Mouse (Mus musculus) ES-Bruce4 (cell line): Measurements from ENCODE around the gene Hist1h2ah. TPM values are rescaled to one million over a fixed set of nuclear protein-coding genes. Genes with fewer than 3 reads are reported as not detected.
A peak's percentile ranks its signal among the peaks of the same experiment; 100 is the strongest.

Source experiments
- H3K27ac ChIP-seq: 2 replicates; pipeline ENCODE4 v1.5.1; 2012; ENCODE audit warnings: low read length, inconsistent platforms; ENCODE audit not compliant: insufficient read depth
- H3K27me3 ChIP-seq: 2 replicates; pipeline ENCODE4 v1.6.1; 2012; ENCODE audit warnings: mild to moderate bottlenecking, low read length, inconsistent platforms; ENCODE audit not compliant: control insufficient read depth, poor library complexity, insufficient read depth, severe bottlenecking
- H3K36me3 ChIP-seq: 2 replicates; pipeline ENCODE4 v1.6.1; 2012; ENCODE audit warnings: inconsistent platforms, mild to moderate bottlenecking, low read length, moderate library complexity; ENCODE audit not compliant: control insufficient read depth, poor library complexity, insufficient read depth, severe bottlenecking
- H3K4me1 ChIP-seq: one replicate; pipeline ENCODE4 v1.8.1; 2011; ENCODE audit warnings: low read length; ENCODE audit not compliant: control insufficient read depth, insufficient read depth
- H3K4me3 ChIP-seq: 2 replicates; pipeline ENCODE4 v1.5.1; 2011; ENCODE audit warnings: low read depth, mild to moderate bottlenecking, low read length
- H3K9ac ChIP-seq: 2 replicates; pipeline ENCODE4 v1.6.1; 2012; ENCODE audit warnings: low read depth, mild to moderate bottlenecking, inconsistent platforms; ENCODE audit not compliant: poor library complexity, severe bottlenecking
- H3K9me3 ChIP-seq: replicated peaks from 2 replicates; pipeline ENCODE4 v1.6.1; 2012; ENCODE audit warnings: mild to moderate bottlenecking, low read length, inconsistent platforms; ENCODE audit not compliant: control insufficient read depth, poor library complexity, insufficient read depth, severe bottlenecking
- CTCF ChIP-seq: IDR thresholded peaks from one replicate; pipeline ENCODE4 v1.8.1; 2011; ENCODE audit warnings: low read depth, low read length
- EP300 ChIP-seq: IDR thresholded peaks from 2 replicates; pipeline ENCODE4 v1.6.1; 2011; ENCODE audit warnings: low read depth, low read length; ENCODE audit not compliant: insufficient read depth
- POLR2A ChIP-seq: IDR thresholded peaks from one replicate; pipeline ENCODE4 v1.8.1; 2011; ENCODE audit warnings: low read length; ENCODE audit not compliant: insufficient read depth
- polyA plus RNA-seq: library from polyadenylated mRNA; stranded (reverse); fragments of >200 nt; gene quantifications from 2 replicates; pipeline ENCODE4 v1.2.4, GENCODE M21; 2011; ENCODE audit warnings: low read depth; ENCODE audit not compliant: missing spikeins, insufficient read depth, insufficient read length

Hist1h2ah gene
- polyA plus RNA-seq, 1 experiment = 17.2 TPM

GRCm38 (mm10) chr13:22005605-22006333 is 29.6 kb downstream of the Hist1h2ah start:
- peak overlapping the region; percentile 69 for H3K9ac ChIP-seq
- H3K27me3 ChIP-seq = 0 out of 2 replicates have a peak, but pooled peaks cover 2% of the 10 kb centered on the region
- no peaks in the 10 kb centered on the region for H3K4me1 ChIP-seq
- no peak overlapping the region for H3K27ac ChIP-seq
- peak overlapping the region; percentile 94 for H3K4me3 ChIP-seq
- H3K9me3 ChIP-seq = no peaks in the 10 kb centered on the region
- TF ChIP-seq EP300 = no peak
- TF ChIP-seq CTCF = no peak
- TF ChIP-seq POLR2A = no peak
- H3K36me3 ChIP-seq = no peaks in the 10 kb centered on the region

GRCm38 (mm10) chr13:22001823-22002222 is 33.5 kb downstream of the Hist1h2ah start:
- TF ChIP-seq CTCF (no peak), POLR2A (no peak), EP300 (no peak)
- H3K4me1 ChIP-seq = no peaks in the 10 kb centered on the region
- H3K27ac ChIP-seq = no peak overlapping the region
- peaks cover 11% of the 10 kb centered on the region for H3K27me3 ChIP-seq
- no peaks in the 10 kb centered on the region for H3K9me3 ChIP-seq
- H3K36me3 ChIP-seq = no peaks in the 10 kb centered on the region
- H3K9ac ChIP-seq = no peak overlapping the region
- no peak overlapping the region for H3K4me3 ChIP-seq

DNA sequence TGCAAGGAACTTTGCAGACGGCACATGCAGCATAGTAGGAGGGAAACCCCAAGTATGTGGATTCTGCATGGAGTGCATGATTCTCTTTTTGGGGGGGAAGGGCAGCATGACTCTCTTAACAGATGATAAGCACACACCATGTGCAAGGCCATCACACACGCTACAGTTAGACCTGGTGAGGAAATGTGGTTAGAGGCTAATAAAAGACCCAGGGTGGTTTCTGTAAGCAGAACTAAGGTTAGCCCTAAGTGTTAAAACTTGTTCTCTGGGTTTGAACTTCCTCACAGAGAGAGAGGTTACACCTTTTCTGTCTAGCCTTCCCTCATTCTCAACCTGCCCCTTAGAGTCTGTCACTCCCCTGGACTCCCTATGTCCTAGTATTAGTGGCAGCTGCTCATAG is 34.0 kb downstream of the Hist1h2ah start:
- Histone ChIP-seq H3K27me3 (peaks cover 11% of the 10 kb centered on the region), H3K4me1 (no peaks in the 10 kb centered on the region), H3K27ac (no peak overlapping the region), H3K36me3 (no peaks in the 10 kb centered on the region), H3K9me3 (no peaks in the 10 kb centered on the region), H3K9ac (no peak overlapping the region), H3K4me3 (no peak overlapping the region)
- no peak for TF ChIP-seq EP300
- no peak for TF ChIP-seq POLR2A
- no peak for TF ChIP-seq CTCF

DNA sequence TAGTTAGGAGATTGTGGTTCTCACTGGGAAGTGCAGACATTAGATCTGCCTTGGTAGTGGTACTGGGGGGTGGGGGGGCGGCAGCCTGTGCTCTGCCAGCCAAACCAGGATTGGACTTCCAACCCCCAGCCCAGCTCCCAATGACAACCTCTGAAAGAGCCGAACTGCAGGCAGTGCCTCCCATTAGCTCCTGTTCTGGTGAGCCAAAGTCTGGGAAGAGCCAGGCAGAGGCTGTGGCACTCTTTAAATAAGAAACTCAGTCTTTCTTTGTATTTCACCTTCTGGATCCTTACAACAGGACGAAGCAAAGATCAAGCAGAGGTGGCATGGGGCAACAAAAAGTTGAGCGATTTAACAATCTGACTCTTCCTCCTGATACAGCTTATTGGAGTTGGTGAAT is 36.2 kb downstream of the Hist1h2ah start:
- H3K27me3 ChIP-seq = peaks cover 9% of the 10 kb centered on the region
- no peak overlapping the region for H3K9ac ChIP-seq
- H3K4me1 ChIP-seq = no peaks in the 10 kb centered on the region
- no peak overlapping the region for H3K27ac ChIP-seq
- H3K9me3 ChIP-seq = no peaks in the 10 kb centered on the region
- TF ChIP-seq EP300 = no peak
- no peak for TF ChIP-seq POLR2A
- TF ChIP-seq CTCF = no peak
- H3K4me3 ChIP-seq = no peak overlapping the region
- no peaks in the 10 kb centered on the region for H3K36me3 ChIP-seq

GRCm38 (mm10) chr13:21998412-21998811 is 37.0 kb downstream of the Hist1h2ah start:
- Histone ChIP-seq H3K9me3 (no peaks in the 10 kb centered on the region), H3K4me1 (no peaks in the 10 kb centered on the region), H3K9ac (no peak overlapping the region), H3K27ac (no peak overlapping the region), H3K27me3 (peaks cover 9% of the 10 kb centered on the region), H3K36me3 (no peaks in the 10 kb centered on the region), H3K4me3 (no peak overlapping the region)
- TF ChIP-seq EP300 (no peak), POLR2A (no peak), CTCF (no peak)

GRCm38 (mm10) chr13:21997821-21998220 is 37.5 kb downstream of the Hist1h2ah start:
- Histone ChIP-seq H3K4me1 (peaks cover 2% of the 10 kb centered on the region), H3K27ac (no peak overlapping the region), H3K4me3 (no peak overlapping the region), H3K36me3 (no peaks in the 10 kb centered on the region), H3K27me3 (peaks cover 9% of the 10 kb centered on the region), H3K9ac (0 out of 2 replicates have a peak overlapping the region, but pooled peaks have one; percentile 46), H3K9me3 (no peaks in the 10 kb centered on the region)
- TF ChIP-seq POLR2A = no peak
- no peak for TF ChIP-seq EP300
- no peak for TF ChIP-seq CTCF
